Mouse (Mus musculus): ENCODE measurements around the gene Ushbp1.

- TF ChIP-seq POLR2A (IDR thresholded peaks at IDR 0.05; ENCODE audit: low read depth, low read length) (no peak), CTCF (conservative IDR thresholded peaks at IDR 0.05; ENCODE audit: insufficient read depth, insufficient read length, low read depth, low read length) (no peak)
These were observed 7.3 kb downstream of the Ushbp1 start for GRCm38 (mm10) chr8:71388267-71388666.

Data from kidney, adult 2 months (tissue).